Mouse (Mus musculus) frontal cortex, postnatal 10 days (tissue): Measurements from ENCODE around the gene Nudt3.
"Not testable (repeated sequence)": the region's sequence is repeated elsewhere in the genome, so short reads cannot be mapped to it uniquely, and the experiment has no call there.

Source experiments
- DNase-seq, 2 experiments: peaks; one replicate each; pipeline ENCODE4 v3.0.0; 2022; ENCODE audit warnings: low spot score in 2 of 2, mixed read lengths in 1 of 2

Nudt3 gene

DNA sequence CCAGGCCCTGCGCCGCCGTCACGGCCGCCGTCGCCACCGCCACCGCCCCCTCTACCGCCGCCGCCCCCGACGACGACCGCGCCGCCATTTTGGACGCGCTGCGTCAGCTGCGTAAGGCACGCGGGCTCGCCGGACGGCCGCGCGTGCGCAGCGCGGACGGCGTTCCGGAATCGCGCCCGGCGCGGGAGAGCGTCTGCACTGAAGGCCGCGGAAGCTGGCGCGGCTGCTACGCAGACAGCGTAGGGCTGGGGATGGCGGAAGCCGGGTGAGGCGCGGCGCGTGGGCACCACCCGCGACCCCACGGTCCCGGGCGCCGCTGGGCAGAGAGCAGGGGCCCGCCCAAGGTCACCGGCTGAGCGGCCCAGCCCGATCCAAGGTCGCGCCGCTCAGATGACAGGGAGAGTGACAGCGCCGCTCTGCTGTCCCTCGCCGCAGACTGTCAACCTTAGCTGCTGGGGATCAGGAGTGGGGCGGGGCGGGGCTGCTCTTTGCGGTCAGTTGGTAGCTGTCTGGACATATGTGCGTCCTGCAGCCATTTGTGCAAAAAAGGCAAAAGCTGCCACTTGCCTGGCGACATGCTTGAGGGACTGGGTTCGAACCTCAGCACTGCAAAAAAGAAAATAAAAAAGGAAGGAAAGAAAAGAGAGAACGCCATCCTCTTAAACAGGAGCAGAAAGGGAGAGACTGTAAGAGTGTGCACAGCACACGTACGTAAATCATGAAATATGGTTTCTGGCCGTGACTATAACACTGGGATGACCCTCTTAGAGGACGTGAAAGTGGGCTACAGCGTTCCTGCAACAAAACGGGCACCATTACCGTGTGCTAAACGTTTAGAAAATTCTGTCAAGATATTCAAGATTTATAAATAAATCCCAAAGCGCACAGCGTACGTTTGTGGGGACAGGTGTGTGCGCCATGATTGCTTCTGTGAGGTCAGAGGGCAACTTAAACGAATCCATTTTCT, at the start of gene Nudt3:
Nudt3 (minus strand) TSS at position 136 of the 967 bp plus-strand sequence.
- DNase-seq, result peak; percentile 77 to 88

DNA sequence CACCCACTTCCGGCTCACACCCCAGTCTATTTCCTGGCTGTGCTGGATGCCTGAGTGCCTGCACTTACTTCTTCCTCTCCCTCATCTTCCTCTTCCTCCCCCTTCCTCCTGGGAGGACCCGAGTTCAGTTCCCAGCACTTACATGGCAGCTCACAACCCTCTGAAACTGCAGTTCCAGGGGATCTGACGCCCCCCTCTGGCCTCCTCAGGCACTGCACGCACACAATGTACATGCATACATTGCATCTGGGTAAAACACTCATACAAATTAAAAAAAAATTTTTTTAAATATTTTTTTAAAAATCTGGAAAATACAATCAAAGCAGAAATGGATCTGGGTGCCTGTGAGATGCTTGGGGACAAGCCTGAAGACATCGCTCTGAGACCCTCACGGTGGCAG, 48.4 kb upstream of the Nudt3 start:
- no peak for DNase-seq

DNA sequence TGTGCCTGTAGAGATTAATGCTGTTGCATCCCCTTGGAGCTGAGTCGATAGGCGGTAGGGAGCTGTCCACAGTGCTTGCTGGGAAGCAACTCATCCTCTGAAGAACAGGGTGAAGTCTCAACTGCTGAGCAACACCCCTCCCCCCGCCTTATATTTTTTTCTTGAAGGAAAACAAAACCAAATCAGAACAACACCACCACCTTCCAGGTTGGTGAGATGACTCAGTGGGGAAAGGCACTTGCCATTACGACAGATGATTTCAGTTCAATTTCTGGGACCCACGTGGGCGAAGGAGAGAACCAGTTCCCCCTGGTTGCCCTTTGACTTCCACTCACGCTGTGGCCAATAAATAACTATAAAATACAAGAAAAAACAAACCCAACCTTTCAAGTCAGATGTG, 35.5 kb upstream of the Nudt3 start:
- no peak for DNase-seq

DNA sequence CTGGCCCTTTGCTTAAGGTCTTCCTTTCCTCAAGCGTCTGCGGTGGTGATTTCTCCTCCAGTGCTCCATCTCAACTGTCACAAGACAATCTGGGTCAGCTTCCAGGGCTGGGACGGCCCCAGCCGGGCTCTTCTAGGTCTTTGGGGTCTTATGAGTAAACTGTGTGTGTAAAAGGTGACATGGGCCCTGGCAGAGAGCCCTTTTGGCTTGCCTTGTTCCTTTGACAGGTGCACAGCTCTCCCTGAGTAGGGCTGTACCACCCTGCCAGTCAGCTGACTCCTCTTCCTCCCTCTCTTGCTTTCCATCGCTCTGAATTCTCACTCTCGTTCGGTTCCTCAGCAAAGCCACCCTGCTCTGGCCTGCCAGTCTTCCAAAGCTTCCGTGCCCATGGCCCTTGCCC, 33.8 kb upstream of the Nudt3 start:
- DNase-seq, result no peak

DNA sequence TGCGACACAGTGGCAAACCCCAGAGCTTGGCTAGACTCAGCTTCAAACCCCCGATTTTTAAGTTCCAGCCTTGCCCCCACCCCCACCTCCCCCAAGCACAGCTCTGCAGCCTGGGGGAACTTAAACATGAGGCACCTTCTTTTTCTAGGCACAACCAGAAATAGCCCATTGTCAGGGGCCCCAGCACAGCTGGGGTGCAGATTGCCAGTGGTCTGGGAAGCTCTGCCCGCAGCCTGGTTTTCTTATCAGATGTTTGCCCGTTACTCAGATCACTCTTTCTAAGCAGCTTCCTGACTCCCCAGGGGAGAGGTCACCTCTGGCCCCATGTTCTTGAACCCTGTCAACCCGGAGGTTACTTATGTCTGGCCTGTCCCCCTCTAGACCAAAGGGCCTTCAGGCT, 33.1 kb upstream of the Nudt3 start:
- no peak for DNase-seq

DNA sequence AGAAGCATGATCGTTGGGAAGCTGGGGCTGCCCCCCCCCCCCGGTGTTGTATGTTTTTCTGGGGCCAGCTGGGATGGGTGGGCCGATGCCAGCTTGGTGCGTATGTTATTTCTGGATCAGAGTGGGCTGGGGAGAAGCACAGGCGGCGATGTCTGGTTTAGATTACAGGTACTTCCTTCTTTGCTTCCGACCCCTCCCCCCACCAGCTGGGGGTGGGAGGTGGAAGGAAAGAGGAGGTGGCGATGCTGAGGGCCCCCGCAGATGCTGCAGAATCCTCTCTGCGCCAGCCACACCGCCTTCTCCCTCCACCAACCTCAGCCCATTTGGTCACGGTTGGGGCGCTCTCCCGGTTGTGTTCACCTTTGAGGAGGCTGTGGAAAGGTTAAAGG, 32.7 kb upstream of the Nudt3 start:
- DNase-seq, result peak; percentile 69 to 82

DNA sequence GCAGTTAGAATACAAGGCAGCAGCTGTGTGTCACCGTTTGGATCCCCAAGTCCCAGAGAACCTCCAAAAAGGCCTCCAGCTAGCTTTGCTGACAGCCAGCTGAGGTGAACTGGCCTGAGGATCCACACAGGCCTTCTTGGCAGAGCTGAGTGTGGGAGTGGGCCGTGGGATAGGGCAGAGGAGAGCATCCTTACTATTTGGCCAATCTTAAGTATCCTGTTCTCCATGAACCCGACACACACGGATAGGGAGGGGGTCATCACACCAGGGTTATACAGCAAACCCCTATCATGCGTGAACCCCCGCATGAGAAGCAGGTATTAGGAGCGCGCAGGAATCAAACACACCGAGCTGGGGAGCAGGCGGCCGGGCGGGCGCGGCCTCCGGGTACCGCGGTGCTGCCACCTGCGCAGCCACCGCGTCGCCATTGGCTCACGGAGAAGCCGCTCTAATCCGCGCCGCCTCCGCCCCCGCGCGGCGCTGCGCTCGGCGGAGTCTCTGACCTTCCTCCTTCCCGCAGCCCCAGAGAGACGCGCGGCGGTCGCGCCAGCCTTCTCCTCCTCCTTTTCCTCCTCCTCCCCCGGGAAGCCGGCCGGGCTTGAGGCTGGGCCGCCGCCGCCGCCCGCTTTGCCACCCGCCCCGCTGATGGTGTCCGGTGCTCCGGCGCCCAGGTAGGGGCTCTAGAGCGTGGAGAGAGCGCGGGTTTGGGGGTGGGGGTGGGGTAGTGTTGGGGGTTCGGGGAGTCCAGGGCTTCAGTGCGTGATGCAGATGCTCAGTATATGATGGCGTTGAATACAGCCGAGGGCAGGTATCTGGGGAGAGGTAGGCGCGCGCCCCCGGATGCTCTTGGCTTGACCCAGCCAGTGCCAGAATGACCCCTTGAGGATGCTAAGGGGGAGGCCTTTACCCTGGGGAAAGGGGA, 32.1 kb upstream of the Nudt3 start, which contains the start of gene Pacsin1:
Pacsin1 (plus strand) TSS at position 421 of the 922 bp plus-strand sequence.
- peak; percentile 67 to 76 for DNase-seq

DNA sequence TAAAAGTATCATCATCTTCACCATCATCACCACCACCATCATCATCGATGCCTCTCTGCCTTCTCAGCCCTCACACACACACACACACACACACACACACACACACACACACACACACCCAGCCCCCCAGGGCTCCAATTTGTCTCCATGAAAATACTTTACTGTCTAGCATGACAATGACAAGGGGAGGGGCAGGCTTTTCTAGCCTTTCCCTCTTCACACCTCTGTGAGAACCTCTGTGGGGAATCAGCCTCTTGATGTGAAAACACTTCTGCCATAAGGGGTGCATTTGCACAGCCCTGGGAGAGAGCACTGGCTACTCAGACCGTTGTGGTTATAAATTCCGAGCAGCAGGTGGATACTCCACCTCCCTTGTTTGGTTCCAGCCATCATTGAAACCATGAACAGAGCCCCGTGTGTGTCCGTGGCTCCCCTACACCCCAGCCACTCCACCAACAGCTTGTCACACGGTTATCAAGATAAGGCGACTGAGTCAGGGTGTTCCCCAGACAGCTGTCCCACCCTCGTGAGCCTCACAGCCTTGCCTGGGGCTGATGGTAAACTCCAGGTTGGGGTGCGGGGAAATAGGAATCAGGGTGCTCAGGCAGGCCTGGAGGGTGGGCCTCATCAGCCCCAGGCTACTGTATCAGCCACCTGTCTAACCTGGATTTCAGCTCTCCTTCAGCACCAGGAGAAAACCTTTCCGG, 30.1 kb upstream of the Nudt3 start:
- DNase-seq, result no peak

DNA sequence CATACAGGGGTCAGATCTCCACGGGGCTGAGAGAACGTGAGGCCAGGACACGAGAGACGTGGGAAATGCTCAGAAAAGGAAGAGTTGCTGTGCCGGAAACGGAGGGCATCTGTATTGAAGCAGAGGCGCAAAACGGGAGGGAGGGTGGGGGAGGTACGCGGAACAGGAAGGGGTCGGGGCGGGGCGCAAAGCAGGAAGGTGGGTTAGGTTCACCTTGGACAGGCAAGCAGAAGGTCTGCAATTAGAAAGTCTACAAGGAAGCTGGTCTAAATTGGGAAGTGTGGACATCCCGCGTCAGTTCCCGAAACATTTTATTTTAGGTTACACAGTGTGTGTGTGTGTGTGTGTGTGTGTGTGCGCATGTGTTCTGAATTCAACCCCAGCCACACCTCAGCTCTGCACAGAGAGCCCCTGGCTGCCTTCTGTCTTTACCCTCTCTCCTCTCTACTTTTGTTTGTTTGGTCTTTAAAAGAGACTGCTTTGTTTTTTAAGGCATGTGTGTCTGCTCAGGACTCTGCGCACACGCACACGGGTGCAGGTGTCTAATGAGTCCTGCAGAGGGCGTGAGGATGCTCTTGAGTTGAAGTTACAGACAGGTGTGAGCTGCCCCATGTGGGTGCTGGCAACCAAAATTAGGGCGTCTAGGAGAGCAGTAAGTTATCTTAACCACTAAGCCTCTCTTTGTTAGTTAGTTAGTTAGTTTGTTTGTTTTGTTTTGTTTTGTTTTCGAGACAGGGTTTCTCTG, 28.9 kb upstream of the Nudt3 start:
- no peak for DNase-seq

DNA sequence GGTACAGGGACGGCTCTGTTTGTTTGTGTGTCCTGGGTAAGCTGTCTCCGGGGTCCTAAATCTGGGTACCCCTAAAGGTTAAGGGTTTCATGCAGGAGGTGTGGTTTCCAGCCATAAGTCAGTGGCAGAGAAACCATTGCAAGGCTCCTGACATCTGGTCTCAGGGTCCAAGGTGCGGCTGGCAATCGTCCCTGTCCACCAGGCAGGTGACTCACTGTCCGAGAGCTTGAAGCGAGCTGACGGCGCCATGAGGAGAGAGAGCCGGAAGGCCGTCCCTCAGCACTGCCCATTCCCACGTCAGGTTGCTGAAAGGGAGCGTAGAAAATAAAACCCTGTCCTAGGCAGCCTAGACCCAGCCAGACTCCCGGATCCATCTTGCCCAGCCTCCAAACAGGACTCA, 27.3 kb upstream of the Nudt3 start:
- DNase-seq, result no peak

DNA sequence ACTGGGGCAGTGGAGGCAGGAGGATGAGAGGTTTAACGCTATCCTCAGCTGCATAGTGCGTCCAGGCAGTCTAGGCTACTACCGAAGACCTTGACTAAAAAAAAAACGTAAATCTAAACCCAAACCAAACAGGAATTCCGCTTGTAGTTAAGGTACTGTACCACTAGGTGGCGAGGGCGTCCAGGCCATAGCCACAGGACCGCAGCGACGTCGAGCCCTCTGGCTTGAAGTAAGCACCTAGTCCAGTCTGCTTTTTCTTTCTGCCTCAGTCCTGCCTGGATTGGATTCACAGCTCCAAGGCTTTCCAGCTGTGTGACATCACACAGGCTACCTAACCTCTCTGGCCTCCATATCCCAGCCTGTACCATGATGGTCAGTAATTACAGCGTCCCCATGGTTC, 26.9 kb upstream of the Nudt3 start:
- no peak for DNase-seq

DNA sequence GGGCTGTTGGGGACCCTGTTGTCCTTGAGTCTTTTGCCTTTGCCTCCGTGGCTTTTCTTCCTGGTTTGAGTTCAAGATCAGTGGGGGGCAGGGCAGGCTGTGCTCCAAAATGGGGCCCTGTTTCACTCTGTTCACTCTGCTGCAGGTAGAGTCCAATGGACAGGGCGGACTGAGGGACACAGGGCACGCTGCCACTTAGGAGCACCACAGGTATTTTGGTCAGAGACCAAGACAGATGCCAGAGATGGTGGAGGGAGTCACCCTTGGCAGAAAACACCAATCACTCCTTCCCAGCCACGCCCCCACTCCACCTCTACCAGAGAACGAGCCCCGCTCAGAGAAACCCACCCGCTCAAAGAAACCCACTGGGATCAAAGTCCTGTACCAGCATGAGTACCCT, 22.5 kb upstream of the Nudt3 start:
- no peak for DNase-seq

DNA sequence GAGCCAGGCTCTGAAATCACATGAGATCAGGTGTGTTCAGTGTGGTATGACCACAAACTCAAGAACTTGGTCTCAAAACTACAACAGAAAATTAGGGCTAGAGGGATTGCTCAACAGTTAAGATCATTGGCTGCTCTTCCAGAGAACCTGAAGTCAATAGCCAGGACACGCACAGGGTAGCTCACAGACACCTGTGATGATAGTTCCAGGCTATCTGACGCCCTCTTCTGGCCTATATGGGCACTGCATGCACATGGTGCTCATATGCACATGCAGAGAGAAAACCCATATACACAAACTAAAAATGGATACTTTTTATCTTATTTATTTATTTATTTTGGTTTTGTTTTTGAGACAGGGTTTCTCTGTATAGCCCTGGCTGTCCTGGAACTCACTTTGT, 21.3 kb upstream of the Nudt3 start:
- DNase-seq, result no peak

DNA sequence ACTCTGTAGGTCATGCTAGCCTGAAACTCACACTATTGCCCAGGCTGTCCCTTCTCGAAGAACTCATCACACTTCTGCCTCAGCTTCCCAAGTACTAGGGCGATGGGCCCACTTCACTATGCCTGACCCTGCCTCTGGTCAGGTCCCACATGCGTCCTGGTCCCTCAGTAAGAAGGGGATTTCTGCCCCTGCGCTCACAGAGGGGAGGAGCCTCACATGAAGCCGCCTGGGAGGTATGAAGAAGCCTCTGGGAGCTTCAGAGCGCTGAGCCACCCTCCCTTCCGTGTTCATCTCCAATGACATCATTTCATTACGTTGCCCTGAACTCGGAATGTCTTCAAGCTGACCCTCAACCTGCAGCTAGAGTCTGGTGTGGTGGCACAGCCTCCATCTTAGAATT, 20.5 kb upstream of the Nudt3 start:
- DNase-seq, result no peak

DNA sequence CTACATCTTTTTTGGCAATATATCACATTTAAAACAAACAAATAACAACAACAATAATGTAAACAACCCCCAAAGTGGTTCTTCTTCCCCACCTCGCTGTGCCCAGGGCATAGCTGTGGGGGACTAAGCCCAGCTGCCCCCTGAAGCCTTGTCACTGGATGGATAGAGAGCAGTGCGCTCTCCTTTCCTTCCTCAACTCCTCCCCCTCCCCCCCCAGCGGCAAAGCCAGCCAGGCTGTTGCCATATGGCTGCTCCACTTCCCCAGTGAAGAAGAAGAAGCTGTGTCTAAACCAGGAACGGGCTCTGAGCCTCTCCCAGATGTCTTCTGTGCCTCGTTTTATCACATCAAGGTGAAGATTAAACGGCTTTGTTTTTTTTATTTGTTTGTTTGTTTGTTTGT, 19.8 kb upstream of the Nudt3 start:
- no peak for DNase-seq

DNA sequence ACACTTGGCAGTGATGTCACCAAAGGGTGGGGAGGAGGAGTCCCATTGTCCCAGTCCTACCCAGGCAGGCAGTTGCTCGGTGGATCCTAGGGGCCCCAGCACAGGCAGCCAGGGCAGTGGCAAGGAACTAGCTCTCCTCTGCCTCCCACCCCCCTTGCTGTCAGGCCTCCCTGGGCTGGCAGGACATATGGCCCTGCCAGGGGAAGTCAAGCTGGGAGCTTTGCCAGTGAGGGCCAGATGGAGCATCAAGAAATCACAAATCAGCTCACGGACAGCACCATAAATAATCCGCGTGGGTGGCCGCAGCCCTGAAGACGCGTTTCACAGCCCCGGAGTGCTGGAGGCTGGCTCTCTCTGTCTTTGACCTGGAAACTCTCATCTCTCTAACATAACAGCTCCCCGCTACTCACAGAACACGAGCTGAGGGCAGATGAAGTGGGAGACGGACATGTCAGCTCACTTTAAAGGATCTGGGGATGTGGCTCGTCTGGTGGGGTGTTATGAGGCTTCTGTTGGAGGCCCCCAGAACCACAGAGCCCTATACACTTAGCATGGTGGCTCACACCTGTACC, 19.3 kb upstream of the Nudt3 start:
- DNase-seq, result peak; percentile 75 to 84

DNA sequence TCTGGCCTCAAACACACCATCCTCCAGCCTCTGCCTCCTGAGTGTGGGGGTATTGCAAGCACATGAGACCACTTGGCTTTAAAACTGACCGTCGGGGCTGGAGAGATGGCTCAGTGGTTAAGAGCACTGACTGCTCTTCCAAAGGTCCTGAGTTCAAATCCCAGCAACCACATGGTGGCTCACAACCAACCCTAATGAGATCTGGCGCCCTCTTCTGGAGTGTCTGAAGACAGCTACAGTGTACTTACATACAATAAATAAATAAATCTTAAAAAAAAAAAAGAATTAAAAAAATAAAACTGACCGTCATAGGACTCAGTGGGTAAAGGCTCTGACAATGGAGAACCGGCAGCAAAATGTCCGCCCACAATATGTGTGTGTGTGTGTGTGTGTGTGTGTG, 16.6 kb upstream of the Nudt3 start:
- DNase-seq, result not testable (repeated sequence)

DNA sequence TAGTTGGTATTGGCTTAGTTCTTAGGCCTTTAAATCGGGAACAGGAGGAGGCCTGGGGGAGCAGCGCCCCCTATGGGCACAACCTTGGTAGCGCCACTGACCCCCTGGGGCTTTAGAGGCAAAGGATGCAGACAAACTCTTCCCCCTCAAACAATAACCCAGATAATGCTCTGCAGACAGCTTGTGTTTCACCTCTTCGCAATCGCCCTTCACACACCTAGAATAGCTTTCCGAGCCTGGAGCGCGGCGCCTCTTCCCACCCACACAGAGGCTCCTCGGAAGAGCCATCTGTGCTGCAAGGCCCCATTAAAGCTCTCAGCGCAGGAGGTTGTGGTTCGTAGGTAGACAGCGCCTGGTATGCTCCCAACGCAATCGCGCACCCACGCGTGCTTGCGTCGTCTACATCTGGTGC, 15.6 kb upstream of the Nudt3 start:
- DNase-seq, result peak; percentile 51 to 66

DNA sequence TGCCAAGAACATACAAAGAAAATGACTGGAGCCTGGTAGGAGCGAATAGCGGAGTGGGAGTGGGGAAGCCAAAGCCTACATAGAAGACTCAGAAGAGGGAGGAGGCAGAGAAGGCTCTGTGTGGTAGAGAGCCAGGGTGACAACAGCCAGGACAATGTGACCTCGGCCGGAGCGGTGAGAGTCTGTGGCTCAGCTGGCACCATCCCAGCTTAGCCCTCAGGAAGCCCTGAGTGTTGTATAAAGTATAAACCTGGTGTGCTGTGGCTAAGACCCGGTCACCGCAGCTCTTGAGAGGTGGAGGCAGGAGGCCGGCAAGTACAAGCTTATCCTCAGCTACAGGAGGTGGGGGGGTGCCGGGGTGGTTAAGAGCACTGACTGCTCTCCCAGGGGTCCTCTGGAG, 14.0 kb upstream of the Nudt3 start:
- DNase-seq, result no peak

DNA sequence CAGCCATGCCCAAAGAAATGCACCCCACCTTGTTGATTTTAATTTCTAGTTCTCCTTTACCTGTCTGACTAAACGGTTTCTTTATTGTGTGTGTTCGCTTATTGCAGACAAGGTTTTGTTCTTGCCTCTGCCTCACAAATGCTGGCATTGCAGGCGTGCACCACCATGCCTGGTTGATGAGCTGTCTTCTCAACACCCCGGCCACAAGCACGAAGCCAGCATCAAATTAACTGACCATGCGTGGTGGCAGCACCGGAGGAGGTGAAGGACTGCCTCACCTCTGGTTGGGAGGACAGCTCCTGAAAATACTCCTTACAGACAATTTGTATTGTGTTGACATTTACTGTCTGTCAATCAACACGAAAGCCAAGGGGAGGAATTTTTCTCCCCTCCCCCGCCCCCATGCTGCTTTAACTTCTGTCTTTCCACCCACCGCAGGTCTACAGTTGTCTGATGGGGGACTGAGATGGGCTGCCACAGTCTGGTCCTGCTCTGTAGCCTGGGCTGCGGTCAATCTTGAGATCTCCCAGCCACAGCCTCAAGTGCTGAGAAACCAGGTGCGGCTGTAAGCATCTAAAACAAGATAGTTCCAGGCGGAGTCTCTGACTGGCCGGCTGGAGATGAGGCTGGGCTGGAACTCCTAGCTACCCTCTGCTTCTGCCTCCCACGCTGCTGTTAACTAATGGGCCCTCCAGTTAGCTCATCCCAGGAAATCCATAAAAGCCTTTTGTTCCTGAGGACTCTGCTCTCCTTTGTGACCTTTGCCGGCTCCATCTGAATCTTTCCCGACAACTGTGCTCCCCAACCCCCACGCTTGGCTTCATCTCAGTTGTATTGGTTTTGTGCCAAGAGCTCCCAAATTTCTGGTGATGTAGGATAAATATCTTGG, 13.1 kb upstream of the Nudt3 start, which contains the start of gene Rps10:
Rps10 (minus strand) TSS at position 538 of the 889 bp plus-strand sequence.
- no peak for DNase-seq
